Mouse (Mus musculus) v-Abl transformed pro-B cells (cell line): Measurements from ENCODE around the gene Tepp.

Experiments used
- in situ Hi-C, 2 experiments: fragments of 400-800 bp; cut with MboI; formaldehyde crosslinking; loops; one replicate each; pipeline ENCODE4 v1.15.1; 2025; ENCODE audit not compliant: unreplicated experiment in 2 of 2

The Tepp gene

GRCm38 (mm10) chr8:95310342-95310970 lies at the start of gene Tepp:
Tepp (plus strand) TSS chr8:95310566.
- in situ Hi-C loops = no loop called here

DNA sequence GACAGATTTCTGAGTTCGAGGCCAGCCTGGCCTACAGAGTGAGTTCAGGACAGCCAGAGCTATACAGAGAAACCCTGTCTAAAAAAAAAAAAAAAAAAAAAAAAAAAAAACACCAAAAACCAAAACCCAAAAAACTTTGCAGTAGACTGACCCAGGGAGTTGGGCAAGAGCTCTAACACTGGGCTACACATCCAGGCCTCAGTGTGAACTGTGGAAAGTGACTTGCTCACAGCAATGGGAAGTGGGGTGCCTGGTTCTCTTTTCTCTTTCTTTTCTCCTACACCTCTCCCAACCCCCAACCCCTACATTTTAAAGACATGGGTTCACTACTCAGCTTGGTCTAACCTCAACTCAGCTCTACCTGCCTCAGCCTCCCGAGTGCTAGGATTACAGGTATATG lies 48.2 kb upstream of the Tepp start:
- in situ Hi-C loops = no loop called here

DNA sequence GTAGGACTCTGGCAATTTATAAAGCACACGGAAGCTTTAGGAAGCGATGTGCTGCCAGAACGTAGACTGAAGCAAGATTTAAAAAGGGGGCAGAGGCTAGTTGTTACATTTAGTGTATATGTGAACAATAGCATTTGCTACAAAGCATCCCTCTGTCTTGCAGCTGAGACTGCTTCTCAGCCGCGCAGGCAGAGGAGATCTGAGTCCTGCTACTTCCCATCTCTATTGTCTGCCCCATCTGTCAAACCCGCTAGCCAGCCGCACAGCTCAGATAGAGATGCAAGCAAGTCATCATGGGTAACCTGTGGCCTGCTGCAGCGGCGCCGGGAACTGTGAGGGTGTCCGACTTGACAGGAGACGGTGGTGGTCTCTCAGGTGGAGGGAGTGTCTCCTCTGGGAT lies 39.9 kb upstream of the Tepp start:
- in situ Hi-C loops = no loop called here

DNA sequence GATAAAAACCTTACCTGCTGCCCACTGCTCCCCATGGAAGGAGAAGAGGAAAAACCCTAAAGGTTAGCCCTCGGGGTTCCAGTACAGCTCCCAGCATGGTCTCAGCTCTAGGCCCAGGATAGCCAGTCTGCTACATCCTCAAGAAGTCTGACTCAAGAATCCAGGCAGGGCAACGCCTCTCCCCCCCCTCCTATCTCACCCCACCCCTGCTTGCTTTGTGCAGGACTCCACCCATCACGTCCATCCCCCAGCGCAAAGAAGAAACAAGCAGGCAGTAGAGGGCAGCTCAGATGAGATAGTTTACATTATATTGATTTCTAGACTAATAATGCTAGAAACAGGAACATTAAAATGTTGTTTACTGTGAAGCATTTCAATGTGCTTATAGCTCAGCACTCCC lies 38.5 kb upstream of the Tepp start:
- in situ Hi-C loops = no loop called here

DNA sequence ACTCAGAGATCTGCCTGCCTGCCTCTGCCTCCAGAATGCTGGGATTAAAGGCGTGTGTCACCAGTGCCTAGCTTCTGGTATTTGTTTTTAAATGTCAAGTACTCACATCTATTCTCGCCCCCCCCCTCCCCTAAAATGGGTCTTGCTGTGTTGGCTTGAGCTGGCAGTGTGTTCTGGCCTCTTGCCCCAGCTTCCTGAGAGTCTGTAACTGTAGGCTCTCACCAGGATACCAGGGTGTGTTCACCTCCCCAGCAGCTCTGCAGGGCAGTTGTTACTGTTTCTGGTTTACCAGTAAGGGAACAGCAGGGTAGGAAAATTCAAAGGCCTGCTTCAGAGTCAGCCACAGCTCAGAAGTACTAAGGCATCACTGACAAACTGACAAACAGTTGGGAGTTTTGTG lies 37.5 kb upstream of the Tepp start:
- in situ Hi-C loops = no loop called here

- in situ Hi-C loops = no loop called here
Observed at GRCm38 (mm10) chr8:95281493-95281892, 28.9 kb upstream of the Tepp start.

DNA sequence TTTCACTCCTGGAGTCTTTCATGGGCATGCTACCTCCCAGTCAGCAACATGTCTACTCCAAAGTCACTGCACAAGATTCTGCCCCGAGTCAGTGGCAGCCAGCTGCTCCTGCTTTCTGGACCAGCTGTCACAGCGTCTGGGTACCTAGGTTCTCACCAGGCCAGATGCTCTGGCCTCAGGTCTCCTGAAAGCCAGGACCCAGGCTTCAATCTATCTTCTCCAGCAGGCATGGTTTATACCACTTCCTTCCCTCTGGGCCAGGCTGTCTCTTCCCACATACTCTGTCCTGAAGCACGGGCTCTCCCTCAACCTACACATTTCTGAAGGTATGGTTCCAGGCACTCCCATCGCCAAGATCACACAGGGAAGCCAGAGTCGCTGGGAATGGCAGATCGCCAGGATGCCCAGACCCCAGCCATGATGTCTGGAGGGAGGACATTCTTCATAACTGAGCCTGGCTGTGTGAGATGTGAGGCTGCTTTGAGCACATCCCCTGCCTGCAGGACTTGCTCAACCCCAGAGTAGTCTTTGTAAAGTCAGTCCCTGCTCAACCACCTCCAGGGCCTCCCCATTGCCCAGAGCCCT lies 21.2 kb upstream of the Tepp start:
- in situ Hi-C loops = no loop called here

DNA sequence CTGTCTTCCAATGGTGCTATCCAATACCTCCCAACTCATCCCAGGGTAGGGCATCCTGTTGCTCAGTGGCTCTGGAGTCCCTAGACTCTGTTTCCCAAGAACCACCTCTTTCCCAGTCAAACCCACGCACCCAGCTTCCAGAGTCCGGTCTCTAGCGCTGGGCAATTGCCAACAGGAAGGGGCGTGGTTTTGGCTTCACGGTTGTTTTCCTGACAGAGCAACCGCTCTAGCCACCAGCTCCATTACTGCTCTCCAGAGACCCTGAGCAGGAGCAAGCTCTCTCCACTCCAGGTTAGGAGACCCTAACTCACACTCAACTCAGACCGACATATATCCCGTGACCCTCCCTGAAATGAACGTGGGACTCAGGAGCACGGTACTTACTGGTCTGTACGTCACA lies 17.2 kb upstream of the Tepp start:
- in situ Hi-C loops = no loop called here

- in situ Hi-C loops = no loop called here
Observed at GRCm38 (mm10) chr8:95293891-95294290, 16.5 kb upstream of the Tepp start.

DNA sequence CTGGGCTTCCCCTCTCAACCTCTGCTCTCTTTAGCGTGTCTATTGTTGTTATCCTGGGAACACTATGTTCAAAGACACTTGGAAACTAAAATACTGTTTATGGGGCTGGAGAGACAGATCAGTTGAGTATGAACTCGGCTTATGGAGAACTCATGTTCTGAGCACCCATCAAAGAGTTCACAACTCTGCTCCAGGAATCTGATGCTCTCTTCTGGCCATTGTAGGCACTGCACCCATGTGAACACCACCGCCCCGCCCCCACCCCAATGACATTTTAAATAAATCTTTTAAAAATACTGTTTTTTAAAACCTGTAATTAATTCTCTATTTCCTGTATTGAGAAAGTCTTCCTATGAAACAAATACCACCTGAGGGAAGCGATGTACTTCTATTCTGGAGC lies 8.0 kb upstream of the Tepp start:
- in situ Hi-C loops = loop anchor here in 1 of 2 experiments (10.0 kb wide), 1 partner anchor 358 kb away; no protein-coding TSS in a partner anchor

- in situ Hi-C loops = loop anchor here (5.0 to 10.0 kb wide), 2 partner anchors 53 to 361 kb away; no protein-coding TSS in a partner anchor
Observed at GRCm38 (mm10) chr8:95305526-95305925, 4.8 kb upstream of the Tepp start.

- in situ Hi-C loops = loop anchor here (5.0 to 10.0 kb wide), 2 partner anchors 54 to 362 kb away; no protein-coding TSS in a partner anchor
Observed at GRCm38 (mm10) chr8:95306431-95306830, 3.9 kb upstream of the Tepp start, which contains the start of gene Cngb1. Cngb1 (minus strand) TSS chr8:95306585.

DNA sequence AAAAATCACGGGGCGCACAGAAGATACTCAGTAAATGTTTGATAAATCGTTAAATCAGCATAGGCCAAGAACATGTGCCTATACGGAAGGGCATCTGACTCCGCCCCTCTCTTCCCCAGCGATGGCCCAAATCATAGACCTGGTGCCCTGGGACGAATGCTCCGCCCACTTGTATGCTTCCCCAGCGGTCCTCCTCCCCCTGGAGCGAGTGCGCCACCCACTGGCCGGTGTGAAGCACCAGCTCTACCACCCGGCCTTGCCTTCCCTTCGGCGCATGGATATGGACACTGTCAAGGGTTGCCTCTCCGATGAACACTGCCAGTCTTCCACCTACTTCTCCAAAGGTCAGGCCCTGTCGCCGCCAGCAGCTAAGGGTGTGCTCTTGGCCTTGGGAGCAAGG lies 2.5 kb downstream of the Tepp start:
- in situ Hi-C loops = no loop called here

DNA sequence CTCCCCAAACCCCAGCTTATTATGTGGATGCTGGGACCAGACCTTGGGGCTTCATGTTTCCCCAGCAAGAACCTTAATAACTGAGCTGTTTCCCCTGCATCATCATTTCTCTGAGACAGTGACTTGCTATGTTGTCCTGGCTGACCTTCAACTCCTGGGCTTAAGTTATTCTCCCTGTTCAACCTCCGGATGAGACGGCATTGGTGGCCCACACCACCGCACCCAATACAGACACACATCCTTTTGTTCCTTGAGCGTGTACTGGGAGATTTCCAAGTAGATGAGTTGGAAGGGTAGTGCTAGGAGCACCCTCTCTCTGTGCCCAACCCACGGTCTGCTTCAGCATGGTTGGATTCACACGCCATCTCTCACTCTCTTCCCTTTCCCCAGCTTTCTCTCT lies 3.5 kb downstream of the Tepp start:
- in situ Hi-C loops = no loop called here

- in situ Hi-C loops = no loop called here
Observed at GRCm38 (mm10) chr8:95314707-95315106, 4.3 kb downstream of the Tepp start.

DNA sequence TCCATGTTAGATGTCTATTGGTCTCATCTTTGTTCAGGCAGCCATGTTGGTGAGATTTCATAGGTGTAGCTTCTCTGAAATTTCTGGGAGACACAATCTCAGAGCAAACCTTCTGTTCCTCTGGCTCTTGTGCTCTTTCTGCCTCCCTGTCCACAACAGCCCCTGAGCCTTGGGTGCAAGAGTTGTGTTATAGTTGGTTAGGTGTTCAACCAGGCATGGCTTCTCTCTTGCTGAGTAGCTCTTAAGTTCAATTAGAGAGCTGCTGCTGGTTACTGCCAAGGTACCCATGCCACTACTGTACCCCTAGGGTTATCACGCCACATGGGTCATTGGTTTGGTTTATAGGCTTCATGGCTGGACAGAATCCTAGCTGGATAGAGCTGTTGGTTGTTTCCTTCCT lies 5.0 kb downstream of the Tepp start:
- in situ Hi-C loops = no loop called here

- in situ Hi-C loops = loop anchor here in 1 of 2 experiments (10.0 kb wide), 1 partner anchor 376 kb away; no protein-coding TSS in a partner anchor
Observed at GRCm38 (mm10) chr8:95320224-95321139, 10.1 kb downstream of the Tepp start.

- in situ Hi-C loops = loop anchor here in 1 of 2 experiments (10.0 kb wide), 1 partner anchor 378 kb away; no protein-coding TSS in a partner anchor
Observed at GRCm38 (mm10) chr8:95323201-95323600, 12.8 kb downstream of the Tepp start.

DNA sequence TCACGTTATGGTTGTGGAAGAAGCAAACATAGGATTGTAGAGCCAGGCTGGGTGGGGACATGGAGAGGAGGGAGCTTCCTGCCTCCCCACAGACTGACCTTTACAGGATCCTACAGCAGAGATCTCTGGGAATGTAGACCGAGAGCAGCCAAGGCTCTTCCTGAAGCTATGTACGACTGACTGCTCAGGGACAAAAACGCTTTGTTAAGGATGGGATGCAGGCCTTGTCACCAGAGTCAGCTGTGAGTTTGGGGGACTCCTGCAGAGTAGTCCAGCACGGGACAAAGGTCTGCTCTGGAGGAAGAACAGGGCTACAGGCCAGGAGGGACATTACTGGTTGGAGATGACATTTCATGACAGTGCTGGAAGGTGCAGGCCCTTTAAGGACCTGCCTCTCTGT lies 14.3 kb downstream of the Tepp start:
- in situ Hi-C loops = loop anchor here (5.0 to 25.0 kb wide), 5 partner anchors 67 to 513 kb away; partner anchors contain the start of genes Cfap20 (in 1 of the 2), Cnot1 (in 1 of the 2) and Sap18b (in 1 of the 2)

DNA sequence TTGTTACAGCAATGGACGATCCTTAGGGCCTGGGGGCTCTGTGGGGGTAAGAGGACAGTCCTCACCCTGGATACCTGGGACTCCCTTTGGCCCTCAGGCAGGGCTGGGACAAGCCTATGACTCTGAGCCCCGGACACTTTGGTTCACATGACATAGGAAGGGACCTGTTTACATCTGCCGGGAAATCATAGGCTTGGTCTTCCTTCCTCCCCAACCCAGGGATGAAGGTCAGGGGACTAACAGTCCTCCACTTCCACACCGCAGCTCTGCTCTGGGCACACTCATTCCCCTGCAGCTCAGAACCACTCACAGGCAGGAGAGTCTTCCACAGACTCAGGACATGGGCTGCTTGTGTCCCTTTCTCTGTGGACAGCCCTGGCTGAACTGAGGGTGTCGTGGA lies 16.5 kb downstream of the Tepp start:
- in situ Hi-C loops = loop anchor here (5.0 to 25.0 kb wide), 5 partner anchors 70 to 510 kb away; partner anchors contain the start of genes Cfap20 (in 1 of the 2), Cnot1 (in 1 of the 2) and Sap18b (in 1 of the 2)
